ENCODE assay signal across 19 mouse cellular contexts in genomic region chr2:103578663-103579213, GRCm38 (mm10). TPM values are rescaled to one million over a fixed set of nuclear protein-coding genes. Genes with fewer than 3 reads are reported as not detected.
A peak's percentile ranks its signal among the peaks of the same experiment; 100 is the strongest.
DNase-seq lines count a peak whose midpoint lies in the region; ATAC-seq and TF ChIP-seq lines count a peak whose summit lies in the region.
"Had no signal": no experiment of that assay in that cellular context is flagged by ENCODE, and none has a peak within 500 bp of the region (broad histone marks: within the 10 kb centered on the region; RNA-seq: fewer than 3 reads in every experiment).

No protein-coding gene starts in this region.

- no peak for ATAC-seq in heart, embryonic 16.5 days (replicated peaks; ENCODE audit: extremely low read depth, insufficient read depth, low FRiP score)
- peak; percentile 68 for ATAC-seq in granulocyte monocyte progenitor cell, adult 5-6 weeks (replicated peaks; ENCODE audit: poor library complexity, severe bottlenecking)
- ATAC-seq in liver, embryonic 15.5 days (ENCODE audit: insufficient read depth): peak; percentile 23; the same call in 1 of the 2 replicates
- ATAC-seq: forebrain, postnatal 0 days had no signal

- WGBS in heart, adult 2 months: 78% methylated on average over 10 of the region's 10 CpGs
- 86% methylated on average over 10 of the region's 10 CpGs for WGBS in heart, embryonic 16.5 days
- 61% methylated on average over 10 of the region's 10 CpGs for WGBS in liver, embryonic 15.5 days (ENCODE audit: insufficient replicate concordance)

- H3K4me1 ChIP-seq in heart, adult 2 months (ENCODE audit: control insufficient read depth, insufficient read depth, low read length): peaks cover 20% of the 10 kb centered on the region
- peaks cover 77% of the 10 kb centered on the region for H3K4me1 ChIP-seq in heart, embryonic 16.5 days (ENCODE audit: control insufficient read depth, insufficient read depth, low read length)
- peaks cover 46% of the 10 kb centered on the region for H3K4me1 ChIP-seq in liver, embryonic 15.5 days (replicated peaks)

- DNase-seq in heart, adult 2 months: no peak
- DNase-seq in heart, postnatal 36 days: no peak
- DNase-seq in heart, postnatal 14 days: no peak
- no peak for DNase-seq in testis, postnatal 14 days (ENCODE audit: low spot score)
- no peak for DNase-seq in adrenal gland, postnatal 25 days
- DNase-seq: cerebellum, adult 18-20 months; cerebellum, postnatal 25 days; embryo, embryonic 11 days; forebrain, postnatal 0 days; kidney, adult 8-10 months; kidney, postnatal 25 days; midbrain, embryonic 14.5 days had no signal

- no peaks in the 10 kb centered on the region for H3K9me3 ChIP-seq in heart, embryonic 16.5 days (replicated peaks; ENCODE audit: control insufficient read depth, low read length)
- no peaks in the 10 kb centered on the region for H3K9me3 ChIP-seq in liver, embryonic 15.5 days (replicated peaks)
- H3K9me3 ChIP-seq: forebrain, embryonic 10.5 days; megakaryocyte, embryonic 14.5 days had no signal

- TF ChIP-seq CTCF in heart, adult 2 months (IDR thresholded peaks at IDR 0.05): no peak

- intact Hi-C loops in heart, adult 2 months (cut with DNase I): no loop called here
- intact Hi-C loops in heart, postnatal 36 days (cut with DNase I): no loop called here
- intact Hi-C loops in heart, postnatal 14 days (cut with DNase I): no loop called here

- H3K36me3 ChIP-seq in heart, adult 2 months (ENCODE audit: control insufficient read depth, insufficient read depth, low read length): peaks cover 19% of the 10 kb centered on the region
- H3K36me3 ChIP-seq in heart, embryonic 16.5 days (ENCODE audit: control insufficient read depth, insufficient read depth): no peaks in the 10 kb centered on the region
- H3K36me3 ChIP-seq in liver, embryonic 15.5 days (replicated peaks): no peaks in the 10 kb centered on the region
- H3K36me3 ChIP-seq: forebrain, embryonic 10.5 days had no signal

- TF ChIP-seq POLR2A in heart, adult 2 months (IDR thresholded peaks at IDR 0.05; ENCODE audit: insufficient read depth, low read depth, low read length): no peak

- H3K4me2 ChIP-seq in heart, embryonic 16.5 days (ENCODE audit: low read depth, low read length): peak overlapping the region; percentile 54
- no peak overlapping the region for H3K4me2 ChIP-seq in liver, embryonic 15.5 days
- H3K4me2 ChIP-seq: hindbrain, embryonic 14.5 days had no signal

- no peak for TF ChIP-seq EP300 in heart, adult 2 months (IDR thresholded peaks at IDR 0.05; ENCODE audit: insufficient read depth, low read depth, low read length)

- H3K27me3 ChIP-seq in heart, adult 2 months (ENCODE audit: control insufficient read depth, insufficient read depth, low read length): no peaks in the 10 kb centered on the region
- H3K27me3 ChIP-seq in heart, embryonic 16.5 days (ENCODE audit: control insufficient read depth, insufficient read depth, low read length): no peaks in the 10 kb centered on the region
- peaks cover 11% of the 10 kb centered on the region; the same call in 1 of the 2 replicates for H3K27me3 ChIP-seq in liver, embryonic 15.5 days
- H3K27me3 ChIP-seq: CH12.LX had no signal

- no peaks in the 10 kb centered on the region for H3K79me2 ChIP-seq in heart, adult 2 months (replicated peaks; ENCODE audit: control insufficient read depth, insufficient read depth, low read length)

- H3K27ac ChIP-seq in heart, adult 2 months: peak overlapping the region; percentile 81
- H3K27ac ChIP-seq in heart, embryonic 16.5 days (ENCODE audit: low read length): peak overlapping the region; percentile 97
- H3K27ac ChIP-seq in liver, embryonic 15.5 days (replicated peaks): peak overlapping the region; percentile 51
- H3K27ac ChIP-seq: forebrain, embryonic 10.5 days; hindbrain, embryonic 14.5 days had no signal

- H3K9ac ChIP-seq in heart, adult 2 months (ENCODE audit: low read depth, low read length): no peak overlapping the region
- peak overlapping the region; percentile 49 for H3K9ac ChIP-seq in heart, embryonic 16.5 days (ENCODE audit: low read length)
- H3K9ac ChIP-seq in liver, embryonic 15.5 days: no peak overlapping the region
- H3K9ac ChIP-seq: forebrain, postnatal 0 days; hindbrain, embryonic 14.5 days had no signal

- no peak overlapping the region for H3K4me3 ChIP-seq in heart, adult 2 months
- H3K4me3 ChIP-seq in heart, embryonic 16.5 days (ENCODE audit: low read length): no peak overlapping the region
- H3K4me3 ChIP-seq in liver, embryonic 15.5 days (replicated peaks): no peak overlapping the region
- H3K4me3 ChIP-seq: forebrain, embryonic 10.5 days; megakaryocyte, embryonic 14.5 days had no signal

RNA-seq across cellular contexts. Expression of gene Abtb2, which starts 12.6 kb away (rescaled TPM):
- 10 to 100 TPM; 24.7 to 28.7 TPM for total RNA-seq in heart, adult 2 months (2021)
- polyA plus RNA-seq in heart, adult 2 months (2012; rRNA removed): 23.0 and 27.1 TPM in 2 replicates
- total RNA-seq in heart, postnatal 36 days (2021): 10 to 100 TPM; 21.9 to 24.4 TPM
- 19.9 and 23.2 TPM in 2 replicates for polyA plus RNA-seq in heart, embryonic 16.5 days (2015; fragmentation: Nextera tagmentation; extraction: Ambion mirVana)
- total RNA-seq in heart, postnatal 14 days (2021): 10 to 100 TPM; 18.1 to 21.6 TPM
- total RNA-seq in granulocyte monocyte progenitor cell, adult 5-6 weeks (2014; fragmentation: Nextera tagmentation): 0.32 TPM in 1 of 2 replicates, not detected in the other
- 0.30 and 0.41 TPM in 2 replicates for total RNA-seq in granulocyte monocyte progenitor cell, adult 5-6 weeks (2017)
- polyA plus RNA-seq in liver, embryonic 15.5 days (2015; fragmentation: Nextera tagmentation; extraction: Ambion mirVana): 2.9 and 3.4 TPM in 2 replicates
- total RNA-seq in adrenal gland, postnatal 25 days (2021): 20.6 and 38.4 TPM in 2 replicates

Comparison
In these comparisons a context has a peak if more than half of its experiments do, and no peak if none do; other contexts are left out.
1. RNA of gene Abtb2, which starts 12.6 kb away (total RNA-seq): 20.6 to 38.4 TPM in adrenal gland, postnatal 25 days, 24.7 to 28.7 TPM in heart, adult 2 months, 21.9 to 24.4 TPM in heart, postnatal 36 days and 18.1 to 21.6 TPM in heart, postnatal 14 days; 0.30 to 0.41 TPM in granulocyte monocyte progenitor cell, adult 5-6 weeks; every median in the first group is over 10 times any median in the second.
2. Peak in every context shown above with its lines, with median percentiles within 50 percentile points of each other: H3K27ac ChIP-seq.